Mouse (Mus musculus): Measurements from ENCODE around the gene Zfp142. TPM values are rescaled to one million over a fixed set of nuclear protein-coding genes. Genes with fewer than 3 reads are reported as not detected.

Gene Zfp142
- 12.2 and 16.2 TPM in 2 replicates for polyA plus RNA-seq (2012)

DNA sequence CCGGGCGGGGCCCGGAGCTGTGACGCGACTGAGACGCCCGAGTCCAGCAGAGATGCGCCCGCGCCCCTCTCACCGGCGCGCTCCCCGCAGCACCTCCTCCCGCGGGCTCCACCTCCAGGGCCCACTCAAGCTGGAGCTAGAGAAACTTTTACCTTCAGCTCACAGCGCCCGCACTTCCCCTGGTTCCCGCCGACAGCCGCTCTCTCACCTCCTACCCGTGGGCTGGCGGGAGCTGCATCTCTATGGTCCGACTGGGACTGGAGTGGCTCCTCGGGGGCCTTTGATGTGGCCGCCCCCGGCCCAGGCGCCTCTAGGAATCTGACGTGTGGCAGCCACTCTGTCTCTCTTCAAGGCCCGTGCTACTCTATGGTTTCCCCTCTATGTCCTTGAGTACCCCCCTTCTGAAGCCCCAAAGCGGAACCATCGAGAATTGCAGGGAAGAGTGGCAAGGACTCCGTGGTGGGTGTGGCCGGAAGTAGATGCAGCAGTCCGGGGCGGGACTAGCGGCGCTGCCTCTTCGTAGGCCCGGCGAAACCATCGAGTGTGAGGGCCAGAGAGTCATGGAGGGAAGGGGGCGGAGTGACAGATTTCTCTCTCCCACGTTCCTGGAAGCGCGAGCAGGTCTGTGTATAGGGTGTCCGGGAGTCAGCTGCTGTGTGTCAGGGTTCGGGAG is at the start of gene Zfp142, which contains the start of gene Bcs1l:
Zfp142 (minus strand) TSS at position 474 of the 673 bp plus-strand sequence.
Bcs1l (plus strand) TSS at position 517 of the 673 bp plus-strand sequence.

GRCm38 (mm10) chr1:74601267-74601962 is 13.4 kb upstream of the Zfp142 start, which contains the start of the genes Rnf25 and Stk36:
Gene Rnf25, minus strand, starts transcription at chr1:74601397.
Gene Stk36, plus strand, starts transcription at chr1:74601445.

GRCm38 (mm10) chr1:74544184-74544583 is 43.9 kb downstream of the Zfp142 start, which contains the start of gene Usp37:
Gene Usp37, minus strand, starts transcription at chr1:74544284.

DNA sequence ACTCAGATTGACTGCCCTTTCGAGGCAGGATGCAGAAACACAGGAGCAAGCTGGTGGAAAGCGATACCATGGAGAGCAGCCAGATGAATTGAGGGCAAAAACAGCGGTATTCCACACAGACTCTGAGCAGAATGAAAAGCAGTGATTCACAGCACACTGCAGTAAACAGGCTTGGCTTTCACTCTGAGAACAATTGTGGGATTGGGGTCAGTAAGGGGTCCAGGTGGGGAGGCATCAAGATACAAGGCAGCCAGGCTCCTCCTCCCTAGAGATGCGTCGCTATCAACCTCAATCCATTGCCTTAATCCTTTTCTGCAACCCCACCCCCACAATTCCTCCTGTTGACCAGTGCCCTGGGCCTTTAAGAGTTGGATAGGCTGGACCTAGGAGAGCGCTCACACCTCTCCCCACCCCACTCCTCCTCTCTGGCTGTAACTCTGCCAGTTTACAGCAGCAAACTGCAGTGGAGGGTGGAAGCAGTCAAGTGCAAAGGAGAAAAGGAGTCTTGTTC is 45.5 kb downstream of the Zfp142 start, which contains the start of gene Plcd4:
Plcd4 (plus strand) TSS at position 438 of the 511 bp plus-strand sequence.

Other genes with a start within 250 kb of the Zfp142 start
- 0.04 TPM in 1 of 2 replicates, not detected in the other for gene Catip, start 226.1 kb downstream of the Zfp142 start, polyA plus RNA-seq (2012)
- gene Slc11a1, start 213.1 kb downstream of the Zfp142 start, polyA plus RNA-seq (2012) = 1.4 and 6.6 TPM in 2 replicates
- gene Ctdsp1, start 196.7 kb downstream of the Zfp142 start, polyA plus RNA-seq (2012) = 242 and 273 TPM in 2 replicates
- gene Vil1, start 178.9 kb downstream of the Zfp142 start, polyA plus RNA-seq (2012) = 0.05 TPM in 1 of 2 replicates, not detected in the other
- gene Cnot9, start 82.2 kb downstream of the Zfp142 start, polyA plus RNA-seq (2012) = 14.6 and 14.8 TPM in 2 replicates
- gene Plcd4, start 45.4 kb downstream of the Zfp142 start, polyA plus RNA-seq (2012) = not detected in 2 replicates
- 2.0 and 2.9 TPM in 2 replicates for gene Usp37, start 44.0 kb downstream of the Zfp142 start, polyA plus RNA-seq (2012)
- gene Bcs1l, start within 50 bp of the Zfp142 start, polyA plus RNA-seq (2012) = 3.9 and 4.0 TPM in 2 replicates
- 10.2 and 12.5 TPM in 2 replicates for gene Rnf25, start 13.2 kb upstream of the Zfp142 start, polyA plus RNA-seq (2012)
- 0.04 and 0.17 TPM in 2 replicates for gene Stk36, start 13.2 kb upstream of the Zfp142 start, polyA plus RNA-seq (2012)
- 14.3 and 20.3 TPM in 2 replicates for gene Ttll4, start 73.5 kb upstream of the Zfp142 start, polyA plus RNA-seq (2012)
- 1.7 and 2.8 TPM in 2 replicates for gene Cyp27a1, start 125.3 kb upstream of the Zfp142 start, polyA plus RNA-seq (2012)
- not detected in 2 replicates for gene Prkag3, start 161.0 kb upstream of the Zfp142 start, polyA plus RNA-seq (2012)
- 0.91 and 1.3 TPM in 2 replicates for gene Wnt6, start 183.6 kb upstream of the Zfp142 start, polyA plus RNA-seq (2012)
- gene Wnt10a, start 203.3 kb upstream of the Zfp142 start, polyA plus RNA-seq (2012) = 0.17 and 1.3 TPM in 2 replicates

All from megakaryocyte-erythroid progenitor cell, adult 5 weeks (primary cell).